Mouse (Mus musculus) olfactory bulb, adult 2 months (tissue): Measurements from ENCODE around the gene Tekt5. TPM values are rescaled to one million over a fixed set of nuclear protein-coding genes. Genes with fewer than 3 reads are reported as not detected.

ENCODE experiments used
- H3K27ac ChIP-seq: fragments of 200-500 bp; 2 replicates; pipeline ENCODE4 v1.5.1; 2012; ENCODE audit warnings: low read depth, low read length; ENCODE audit not compliant: insufficient read depth
- H3K4me1 ChIP-seq: fragments of 200-500 bp; 2 replicates; pipeline ENCODE4 v1.6.1; 2012; ENCODE audit warnings: low read length; ENCODE audit not compliant: control insufficient read depth, insufficient read depth
- H3K4me3 ChIP-seq: fragments of 200-500 bp; 2 replicates; pipeline ENCODE4 v1.5.1; 2012; ENCODE audit warnings: mild to moderate bottlenecking, low read depth, low read length, moderate library complexity; ENCODE audit not compliant: insufficient read depth
- CTCF ChIP-seq: fragments of 200-500 bp; IDR thresholded peaks from 2 replicates; pipeline ENCODE4 v1.5.1; 2012; ENCODE audit warnings: low read depth, mild to moderate bottlenecking, low read length, moderate library complexity; ENCODE audit not compliant: insufficient read depth
- POLR2A ChIP-seq: fragments of 200-500 bp; IDR thresholded peaks from 2 replicates; pipeline ENCODE4 v1.6.1; 2012; ENCODE audit warnings: mild to moderate bottlenecking, low read depth, low read length, moderate library complexity; ENCODE audit not compliant: insufficient read depth
- WGBS: fragments of 180-500 bp; shearing (Covaris S2); methylation state at CpG from one replicate; pipeline ENCODE4 v1.1.7; 2018; 5-methylcytosine and 5-hydroxymethylcytosine counted together
- polyA plus RNA-seq: library from polyadenylated mRNA; stranded (reverse); fragments of >200 nt; gene quantifications from 2 replicates; pipeline ENCODE4 v1.2.4, GENCODE M21; 2012; ENCODE audit warnings: low replicate concordance; ENCODE audit not compliant: missing spikeins, insufficient read depth, insufficient read length

The Tekt5 gene
- polyA plus RNA-seq, 1 experiment: not detected

DNA sequence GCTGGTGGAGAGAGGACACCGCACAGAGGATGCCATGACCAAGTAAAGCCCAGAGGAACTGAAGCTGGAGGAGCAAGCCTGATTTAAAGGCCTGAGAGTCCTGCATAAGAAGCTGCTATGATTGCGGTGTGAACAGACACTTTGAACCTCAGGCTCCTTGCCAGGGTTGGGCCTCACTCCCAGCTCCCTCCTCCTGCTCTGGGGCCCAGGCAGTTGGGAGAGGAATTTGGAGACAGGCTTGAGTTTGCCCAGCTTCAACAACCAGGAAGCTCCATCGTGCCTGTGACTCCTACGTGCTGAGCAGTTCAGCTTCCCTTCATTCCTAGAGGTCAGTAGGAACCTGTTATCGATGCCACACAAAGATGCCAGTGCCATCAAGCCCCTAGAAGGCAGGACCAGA lies 45.9 kb downstream of the Tekt5 start:
- no peak for TF ChIP-seq CTCF
- no peak for TF ChIP-seq POLR2A
- peaks cover 6% of the 10 kb centered on the region; the same call in 1 of the 2 replicates for H3K4me1 ChIP-seq
- WGBS: 66% methylated on average over 5 of the region's 5 CpGs
- no peak overlapping the region for H3K27ac ChIP-seq
- no peak overlapping the region for H3K4me3 ChIP-seq

DNA sequence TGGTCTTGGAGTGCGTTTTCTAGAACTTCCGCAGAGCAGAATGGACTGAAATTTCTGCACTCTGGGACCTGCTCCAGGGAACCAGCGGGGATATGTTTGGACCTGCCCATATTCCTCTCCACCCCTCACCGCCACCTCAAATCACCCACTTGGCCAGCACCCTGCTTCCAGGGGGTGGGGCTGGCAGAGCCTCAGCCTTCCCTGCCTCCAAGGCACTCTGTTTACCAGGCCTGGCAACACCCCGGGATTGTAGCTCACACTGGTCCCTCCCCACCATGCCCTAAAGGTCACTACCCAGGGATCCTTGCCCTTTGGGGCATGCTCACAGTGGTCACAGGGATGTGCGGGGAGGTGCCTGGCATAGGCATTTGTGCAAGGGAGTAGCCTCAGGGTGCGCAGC lies 47.7 kb downstream of the Tekt5 start:
- TF ChIP-seq POLR2A (no peak), CTCF (no peak)
- H3K27ac ChIP-seq: no peak overlapping the region
- 73% methylated on average over 7 of the region's 7 CpGs for WGBS
- H3K4me1 ChIP-seq: peaks cover 6% of the 10 kb centered on the region; the same call in 1 of the 2 replicates
- H3K4me3 ChIP-seq: no peak overlapping the region

DNA sequence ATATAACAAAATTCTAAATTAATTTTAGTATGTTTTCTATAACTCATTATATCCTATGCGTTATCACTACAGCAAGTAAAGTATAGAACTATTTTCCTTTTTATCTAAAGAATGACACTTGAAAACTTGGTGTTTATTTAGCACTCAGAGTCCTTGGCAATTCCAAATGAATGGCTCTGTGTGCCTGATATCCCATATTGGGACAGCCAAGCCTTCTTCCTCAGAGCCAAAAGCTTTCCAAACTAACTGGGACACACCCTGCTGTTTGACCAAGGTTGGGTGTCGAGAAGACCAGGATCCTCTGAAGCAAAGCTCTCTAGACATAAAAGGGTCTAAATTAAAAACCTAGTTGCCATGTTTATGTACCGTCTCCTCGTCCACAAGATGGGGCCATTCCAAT lies 54.2 kb downstream of the Tekt5 start:
- Histone ChIP-seq H3K27ac (no peak overlapping the region), H3K4me1 (no peaks in the 10 kb centered on the region), H3K4me3 (no peak overlapping the region)
- 81% methylated on average over 4 of the region's 4 CpGs for WGBS
- no peak for TF ChIP-seq POLR2A
- no peak for TF ChIP-seq CTCF

DNA sequence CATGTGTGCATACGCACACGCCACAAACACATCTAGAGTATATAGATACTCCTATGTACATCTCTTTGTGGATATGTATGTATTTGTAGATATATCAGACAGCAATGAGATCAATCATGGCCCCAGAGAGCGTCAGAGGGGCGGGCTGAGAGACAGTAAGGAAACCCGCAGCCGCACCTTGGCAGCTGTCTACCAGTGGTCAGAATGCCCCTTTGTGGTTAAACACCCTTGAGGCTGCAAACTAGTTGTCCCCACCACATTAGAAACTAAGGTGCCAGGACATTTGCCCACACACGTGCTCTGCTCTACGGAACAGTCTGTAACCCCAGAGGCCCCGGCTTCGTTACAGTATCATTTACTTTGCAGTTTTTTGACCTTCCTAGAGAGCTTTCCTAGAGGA lies 55.4 kb downstream of the Tekt5 start:
- WGBS: 88% methylated on average over 10 of the region's 10 CpGs
- TF ChIP-seq CTCF (no peak), POLR2A (no peak)
- no peak overlapping the region for H3K4me3 ChIP-seq
- no peaks in the 10 kb centered on the region for H3K4me1 ChIP-seq
- H3K27ac ChIP-seq: no peak overlapping the region

DNA sequence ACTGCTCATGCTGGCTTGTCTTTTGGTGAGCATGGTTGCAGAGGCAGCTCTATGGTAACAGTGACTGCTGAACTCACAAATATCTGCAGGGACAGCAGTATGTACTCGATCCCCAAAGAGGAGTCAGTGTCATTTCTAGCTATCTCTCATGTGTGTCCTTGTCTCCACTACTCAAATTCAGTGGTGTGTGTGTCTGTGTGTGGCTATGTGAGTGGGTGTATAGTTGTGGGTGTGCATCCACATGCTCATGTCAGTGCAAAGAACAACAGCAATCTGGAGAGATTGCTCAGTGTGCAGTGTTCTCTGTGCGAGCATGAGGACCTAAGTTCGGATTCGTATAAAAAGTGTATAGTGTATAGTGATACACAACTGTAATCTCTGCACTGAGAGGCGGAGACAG lies 56.7 kb downstream of the Tekt5 start:
- WGBS: 90% methylated on average over 5 of the region's 5 CpGs
- TF ChIP-seq POLR2A (no peak), CTCF (no peak)
- H3K27ac ChIP-seq: no peak overlapping the region
- H3K4me3 ChIP-seq: no peak overlapping the region
- H3K4me1 ChIP-seq: no peaks in the 10 kb centered on the region

DNA sequence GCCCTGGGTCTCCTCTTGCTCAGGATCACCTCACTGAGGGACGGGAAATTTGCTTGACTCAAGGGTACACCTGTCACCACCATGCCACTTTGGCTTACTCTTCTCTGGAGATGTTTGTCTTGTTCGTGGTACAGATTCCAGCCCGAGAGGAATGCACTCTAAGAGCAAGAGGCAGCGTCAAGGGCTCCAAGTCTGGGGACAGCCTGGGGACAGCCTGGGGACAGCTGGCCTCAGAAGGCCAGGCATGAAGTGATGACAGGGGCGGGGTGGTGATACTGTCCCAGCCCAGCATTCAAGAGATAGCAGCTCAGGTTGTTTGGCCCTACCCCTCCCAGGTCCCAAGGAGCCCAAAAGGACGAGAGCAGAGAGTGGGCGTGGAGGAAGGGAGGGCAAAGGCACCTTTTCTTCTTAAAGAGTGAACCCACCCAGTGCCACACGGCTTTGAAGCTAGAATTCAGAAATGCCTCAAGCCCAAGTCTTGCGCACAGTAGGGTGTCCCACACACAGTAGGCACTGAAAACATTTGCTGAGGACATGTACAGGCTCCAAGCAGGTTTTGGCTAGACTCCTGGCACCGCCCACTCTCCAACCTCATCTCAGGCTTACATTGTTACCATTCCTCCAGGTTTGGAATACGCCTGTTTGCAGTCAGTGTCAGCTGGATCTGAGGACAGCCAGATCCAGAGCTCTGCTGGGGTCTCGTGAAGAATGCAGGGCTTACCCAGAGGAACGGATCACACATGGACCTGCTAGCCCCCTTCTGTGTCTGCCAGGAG lies 57.7 kb downstream of the Tekt5 start:
- Histone ChIP-seq H3K27ac (no peak overlapping the region), H3K4me1 (no peaks in the 10 kb centered on the region), H3K4me3 (no peak overlapping the region)
- 91% methylated on average over 13 of the region's 13 CpGs for WGBS
- no peak for TF ChIP-seq POLR2A

DNA sequence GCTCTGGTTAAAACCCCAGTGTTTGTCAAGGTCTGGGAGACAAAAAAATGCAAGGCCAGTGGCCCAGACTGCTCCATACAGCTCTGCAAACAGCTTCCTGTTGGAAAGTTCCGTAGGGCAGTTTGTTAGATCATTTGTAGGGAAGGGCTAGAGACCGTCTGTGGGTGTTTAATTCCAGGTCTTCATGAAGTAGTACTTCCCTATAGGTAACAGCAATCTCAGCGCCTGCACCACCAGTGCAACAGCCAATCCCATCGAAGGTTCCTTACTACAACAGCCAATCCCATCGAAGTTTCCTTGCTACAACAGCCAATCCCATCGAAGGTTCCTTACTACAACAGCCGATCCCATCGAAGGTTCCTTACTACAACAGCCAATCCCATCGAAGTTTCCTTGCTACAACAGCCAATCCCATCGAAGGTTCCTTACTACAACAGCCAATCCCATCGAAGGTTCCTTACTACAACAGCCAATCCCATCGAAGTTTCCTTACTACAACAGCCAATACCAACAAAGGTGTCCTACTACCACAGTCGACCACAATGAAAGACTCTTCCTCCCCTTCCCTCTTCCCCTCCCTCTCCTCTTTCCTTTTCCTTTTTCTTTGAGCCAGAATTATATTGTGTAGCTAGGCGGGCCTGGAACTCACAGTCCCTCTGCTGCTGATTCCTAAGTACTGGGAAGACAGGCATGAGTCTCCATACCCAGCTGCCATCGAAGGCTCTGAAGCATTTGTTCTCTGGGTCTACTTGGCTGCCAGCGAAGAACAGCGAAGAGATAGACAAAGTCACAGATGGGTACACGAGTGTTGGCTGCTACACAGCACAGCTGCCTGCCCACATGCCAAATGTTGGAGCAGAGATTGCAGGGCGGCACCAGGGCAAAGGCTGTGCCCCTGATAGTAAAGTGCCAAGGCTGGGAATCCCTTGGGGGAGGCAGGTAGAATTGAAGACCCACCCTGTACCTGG lies 58.6 kb downstream of the Tekt5 start:
- TF ChIP-seq POLR2A (no peak), CTCF (no peak)
- Histone ChIP-seq H3K4me1 (no peaks in the 10 kb centered on the region), H3K27ac (no peak overlapping the region), H3K4me3 (no peak overlapping the region)
- 88% methylated on average over 19 of the region's 19 CpGs for WGBS

DNA sequence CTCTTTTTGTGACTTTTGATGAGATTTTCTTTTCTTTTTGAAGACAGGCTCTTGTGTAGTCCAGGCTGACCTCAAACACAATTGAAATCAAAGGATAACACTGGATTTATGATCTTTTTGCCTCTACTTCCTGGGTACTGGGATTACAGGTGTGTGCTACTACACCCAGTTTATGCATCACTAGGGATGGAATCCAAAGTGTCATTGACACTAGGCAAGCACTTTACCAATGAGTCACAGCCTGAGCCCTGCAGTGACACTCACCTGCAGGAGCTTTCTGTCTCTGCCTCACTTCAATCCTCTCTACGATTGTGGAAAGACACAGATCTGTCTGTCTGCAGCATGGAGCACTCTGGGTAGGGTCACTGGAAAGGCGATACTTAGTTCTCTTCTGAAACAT lies 59.3 kb downstream of the Tekt5 start:
- 88% methylated on average over 2 of the region's 2 CpGs for WGBS
- Histone ChIP-seq H3K4me3 (no peak overlapping the region), H3K4me1 (no peaks in the 10 kb centered on the region), H3K27ac (no peak overlapping the region)
- no peak for TF ChIP-seq POLR2A
- no peak for TF ChIP-seq CTCF

DNA sequence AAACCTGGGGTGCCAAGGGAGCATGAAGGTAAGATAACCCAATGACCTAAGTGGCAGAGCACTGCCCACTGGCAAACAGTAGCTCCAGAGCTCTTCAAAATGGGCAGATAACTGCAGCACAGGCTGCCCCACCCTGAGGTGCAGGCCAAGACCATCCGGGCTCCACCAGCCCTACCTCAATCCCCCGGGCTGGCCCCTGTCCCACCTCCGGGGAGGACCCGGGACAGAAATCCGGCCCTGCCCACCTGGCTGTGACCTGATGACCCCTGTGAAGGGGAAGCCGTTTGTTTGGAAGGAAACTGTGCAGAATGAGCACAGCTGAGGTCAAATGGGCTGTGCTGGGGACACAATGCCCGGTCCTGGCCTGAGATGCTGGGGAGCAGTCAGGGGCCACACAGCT lies 62.6 kb downstream of the Tekt5 start:
- H3K27ac ChIP-seq: no peak overlapping the region
- 65% methylated on average over 7 of the region's 7 CpGs for whole genome bisulfite sequencing
- TF ChIP-seq CTCF (no peak), POLR2A (no peak)

More for the DNA sequence above, 62.6 kb downstream of the Tekt5 start:
- Histone ChIP-seq H3K4me3 (no peak overlapping the region), H3K4me1 (no peaks in the 10 kb centered on the region)
